Mouse (Mus musculus): ENCODE data around the gene Chrdl1.

DNA sequence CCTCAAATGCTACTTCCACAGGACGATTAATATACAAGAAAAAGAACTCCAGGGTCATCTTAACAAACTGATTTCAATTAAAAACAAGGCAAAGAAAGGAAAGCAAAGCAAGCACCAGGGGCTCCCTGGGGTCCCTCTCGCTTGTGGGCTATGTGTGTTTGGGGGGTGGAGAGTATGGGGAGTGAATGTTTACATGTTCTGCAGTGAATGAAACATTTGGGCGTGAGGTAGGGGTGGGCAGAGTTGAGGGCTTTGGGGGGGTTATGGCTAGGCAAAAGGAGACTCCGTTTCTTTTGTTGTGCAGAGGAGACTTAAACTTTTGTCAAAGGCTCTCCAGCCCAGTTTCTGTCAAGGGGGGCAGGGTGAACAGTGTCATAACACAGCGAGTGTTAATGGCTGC, 46.8 kb downstream of the Chrdl1 start:
- TF ChIP-seq POLR2A (IDR thresholded peaks at IDR 0.05; ENCODE audit: low read depth, low read length) (no peak), CTCF (IDR thresholded peaks at IDR 0.05; ENCODE audit: borderline replicate concordance, insufficient read depth, low read length) (no peak)

All from embryonic fibroblast, embryonic 13.5 days (primary cell).